Mouse (Mus musculus): Measurements from ENCODE around the gene Suox.

- TF ChIP-seq GATA1 (IDR thresholded peaks at IDR 0.05; ENCODE audit: borderline replicate concordance, low read length) (no peak), FLI1 (IDR thresholded peaks at IDR 0.05; ENCODE audit: low read length) (no peak)
Observed at GRCm38 (mm10) chr10:128700712-128701111, 26.8 kb upstream of the Suox start.

Measured in megakaryocyte, embryonic 14.5 days (primary cell).